Comparison of ENCODE assay signal across 10 mouse cellular contexts in the genomic region with DNA sequence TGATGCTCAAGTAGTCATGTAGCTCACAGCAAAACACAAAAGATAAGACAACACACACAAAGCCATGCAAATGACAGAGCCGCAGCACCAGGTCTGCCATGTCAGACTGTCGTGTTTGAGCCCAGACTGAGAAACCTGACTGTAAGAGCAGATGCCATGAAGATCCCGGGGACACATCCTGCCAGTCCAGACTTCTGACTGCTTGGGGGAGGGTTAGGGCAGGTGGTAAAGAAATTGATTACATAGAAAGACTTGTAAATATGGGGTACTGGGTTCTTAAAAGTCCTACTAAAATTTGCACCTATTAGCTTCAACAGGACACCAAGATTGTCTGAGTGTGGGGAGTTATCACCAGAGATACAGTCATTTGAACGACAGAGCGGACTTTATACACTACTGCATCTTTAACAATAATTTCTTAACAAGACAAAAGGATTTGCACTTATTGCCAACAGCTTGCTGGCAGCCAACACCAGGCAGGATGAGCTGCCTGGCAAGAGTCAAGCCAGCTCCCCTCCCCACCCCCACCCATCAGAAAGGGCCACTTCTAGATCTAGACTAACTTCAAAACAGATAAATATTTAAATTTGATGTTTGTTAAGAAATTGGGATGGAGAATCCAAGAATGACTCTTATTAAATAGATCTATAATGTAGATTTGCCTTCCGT.
DNase-seq lines count a peak whose midpoint lies in the region; ATAC-seq lines count a peak whose summit lies in the region.
"Had no signal": no experiment of that assay in that cellular context is flagged by ENCODE, and none has a peak within 500 bp of the region (broad histone marks: within the 10 kb centered on the region; RNA-seq: fewer than 3 reads in every experiment).

No protein-coding gene starts in this region.

- WGBS in hindbrain, embryonic 10.5 days = 61% methylated on average over 6 of the region's 6 CpGs
- WGBS in hindbrain, embryonic 16.5 days = 42% methylated on average over 6 of the region's 6 CpGs
- WGBS in hindbrain, embryonic 13.5 days = 57% methylated on average over 6 of the region's 6 CpGs

- H3K9ac ChIP-seq in hindbrain, embryonic 16.5 days (ENCODE audit: low read depth, low read length) = no peak overlapping the region
- H3K9ac ChIP-seq in hindbrain, embryonic 13.5 days = peak overlapping the region; percentile 26; the same call in 1 of the 2 replicates

- peaks cover 83% of the 10 kb centered on the region for H3K4me1 ChIP-seq in hindbrain, embryonic 10.5 days (replicated peaks)
- H3K4me1 ChIP-seq in hindbrain, embryonic 16.5 days (ENCODE audit: control insufficient read depth, insufficient read depth, low read depth, low read length) = peaks cover 41% of the 10 kb centered on the region
- peaks cover 68% of the 10 kb centered on the region for H3K4me1 ChIP-seq in hindbrain, embryonic 13.5 days (replicated peaks)

- H3K4me2 ChIP-seq in hindbrain, embryonic 16.5 days (ENCODE audit: low read length) = no peak overlapping the region
- no peak overlapping the region for H3K4me2 ChIP-seq in hindbrain, embryonic 13.5 days

- no peaks in the 10 kb centered on the region for H3K27me3 ChIP-seq in hindbrain, embryonic 10.5 days (ENCODE audit: insufficient read depth, poor library complexity, severe bottlenecking)
- H3K27me3 ChIP-seq in hindbrain, embryonic 16.5 days (replicated peaks; ENCODE audit: control insufficient read depth, insufficient read depth, low read length) = no peaks in the 10 kb centered on the region
- H3K27me3 ChIP-seq in hindbrain, embryonic 13.5 days = no peaks in the 10 kb centered on the region
- H3K27me3 ChIP-seq: megakaryocyte, embryonic 14.5 days had no signal

- no peaks in the 10 kb centered on the region for H3K9me3 ChIP-seq in hindbrain, embryonic 10.5 days
- no peaks in the 10 kb centered on the region for H3K9me3 ChIP-seq in hindbrain, embryonic 16.5 days (ENCODE audit: control insufficient read depth, low read length)
- H3K9me3 ChIP-seq in hindbrain, embryonic 13.5 days = no peaks in the 10 kb centered on the region
- H3K9me3 ChIP-seq: megakaryocyte, embryonic 14.5 days had no signal

- no peak overlapping the region for H3K4me3 ChIP-seq in hindbrain, embryonic 10.5 days
- no peak overlapping the region for H3K4me3 ChIP-seq in hindbrain, embryonic 16.5 days (ENCODE audit: low read length)
- no peak overlapping the region for H3K4me3 ChIP-seq in hindbrain, embryonic 13.5 days
- H3K4me3 ChIP-seq: megakaryocyte, embryonic 14.5 days had no signal

- no peak for DNase-seq in hindbrain, embryonic 10.5 days (ENCODE audit: low spot score)
- DNase-seq in thymus, postnatal 0 days (ENCODE audit: low spot score) = peak; percentile 29
- DNase-seq in thymus, postnatal 14 days = no peak
- no peak for DNase-seq in adrenal gland, adult (ENCODE audit: inconsistent age in 2 of 2, low spot score in 1 of 2)
- DNase-seq in spleen, adult 18-20 months = no peak
- DNase-seq: adrenal gland, postnatal 25 days had no signal

- no peak for ATAC-seq in hindbrain, embryonic 16.5 days
- ATAC-seq in hindbrain, embryonic 13.5 days (ENCODE audit: low FRiP score) = no peak
- ATAC-seq in megakaryocyte, adult 5-6 weeks (ENCODE audit: poor library complexity, severe bottlenecking) = no peak

- no peaks in the 10 kb centered on the region for H3K36me3 ChIP-seq in hindbrain, embryonic 10.5 days
- H3K36me3 ChIP-seq in hindbrain, embryonic 16.5 days (ENCODE audit: control insufficient read depth, insufficient read depth, low read length) = no peaks in the 10 kb centered on the region
- H3K36me3 ChIP-seq in hindbrain, embryonic 13.5 days = no peaks in the 10 kb centered on the region

- H3K27ac ChIP-seq in hindbrain, embryonic 10.5 days = peak overlapping the region; percentile 80
- no peak overlapping the region for H3K27ac ChIP-seq in hindbrain, embryonic 16.5 days (ENCODE audit: low read depth, low read length)
- peak overlapping the region; percentile 71 for H3K27ac ChIP-seq in hindbrain, embryonic 13.5 days
